Mouse (Mus musculus) effector memory CD4-positive, alpha-beta T cell, adult 5 months (primary cell): ENCODE data around the gene Gm11032. TPM values are rescaled to one million over a fixed set of nuclear protein-coding genes. Genes with fewer than 3 reads are reported as not detected.

Experiments used
- polyA plus RNA-seq: library from polyadenylated mRNA; unstranded; fragments of 100-300 nt; shearing (Covaris generic); gene quantifications from one replicate; pipeline ENCODE4 v1.2.1, GENCODE M21; 2017

The Gm11032 gene
- polyA plus RNA-seq = not detected

GRCm38 (mm10) chr11:4620017-4620485 lies at the start of gene Gm11032:
TSS of gene Gm11032 (plus strand) at chr11:4620067.

GRCm38 (mm10) chr11:4594608-4595500 lies 25.0 kb upstream of the Gm11032 start, which contains the start of gene Mtmr3:
TSS of gene Mtmr3 (minus strand) at chr11:4594863.

GRCm38 (mm10) chr11:4637534-4638234 lies 17.8 kb downstream of the Gm11032 start, which contains the start of gene Ascc2:
TSS of gene Ascc2 (plus strand) at chr11:4637747.

Other genes with a start within 250 kb of the Gm11032 start
- gene Hormad2, start 179.0 kb upstream of the Gm11032 start, polyA plus RNA-seq = 0.76 TPM
- gene Mtmr3, start 25.2 kb upstream of the Gm11032 start, polyA plus RNA-seq = 92.4 TPM
- 37.7 TPM for gene Ascc2, start 17.7 kb downstream of the Gm11032 start, polyA plus RNA-seq
- 244 TPM for gene Uqcr10, start 84.3 kb downstream of the Gm11032 start, polyA plus RNA-seq
- gene Zmat5, start 84.6 kb downstream of the Gm11032 start, polyA plus RNA-seq = 42.0 TPM
- not detected for gene Cabp7, start 126.7 kb downstream of the Gm11032 start, polyA plus RNA-seq
- gene Nf2, start 229.5 kb downstream of the Gm11032 start, polyA plus RNA-seq = 45.0 TPM